Mouse (Mus musculus): ENCODE measurements around the gene Otulin. TPM values are rescaled to one million over a fixed set of nuclear protein-coding genes. Genes with fewer than 3 reads are reported as not detected.

Otulin gene
- polyA plus RNA-seq, 1 experiment = 100 TPM

GRCm38 (mm10) chr15:27659143-27659542, 28.6 kb upstream of the Otulin start:
- Histone ChIP-seq H3K4me1 (ENCODE audit: control insufficient read depth, insufficient read depth, low read length) (peaks cover 24% of the 10 kb centered on the region), H3K4me3 (ENCODE audit: insufficient read depth, low read length) (no peak overlapping the region), H3K27ac (ENCODE audit: insufficient read depth, low read depth, low read length) (no peak overlapping the region)
- no peak for TF ChIP-seq POLR2A (IDR thresholded peaks at IDR 0.05; ENCODE audit: borderline replicate concordance, low read depth, low read length)
- no peak for TF ChIP-seq CTCF (IDR thresholded peaks at IDR 0.05; ENCODE audit: low read depth, low read length)

DNA sequence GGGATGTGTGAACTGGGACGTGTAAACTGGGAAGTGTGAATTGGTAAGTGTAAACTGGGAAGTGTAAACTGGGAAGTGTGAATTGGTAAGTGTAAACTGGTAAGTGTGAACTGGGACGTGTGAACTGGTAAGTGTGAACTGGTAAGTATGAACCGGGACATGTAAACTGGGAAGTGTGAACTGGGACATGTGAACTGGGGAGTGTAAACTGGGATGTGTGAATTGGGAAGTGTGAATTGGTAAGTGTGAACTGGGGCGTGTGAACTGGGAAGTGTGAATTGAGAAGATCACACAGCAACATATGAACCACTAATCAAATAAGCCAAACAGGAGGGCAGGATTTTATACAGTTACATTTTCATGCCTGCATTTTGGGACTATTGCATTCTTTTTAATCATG, 27.9 kb upstream of the Otulin start:
- no peak for TF ChIP-seq CTCF (IDR thresholded peaks at IDR 0.05; ENCODE audit: low read depth, low read length)
- TF ChIP-seq POLR2A (IDR thresholded peaks at IDR 0.05; ENCODE audit: borderline replicate concordance, low read depth, low read length) = no peak
- Histone ChIP-seq H3K4me1 (ENCODE audit: control insufficient read depth, insufficient read depth, low read length) (peaks cover 18% of the 10 kb centered on the region), H3K4me3 (ENCODE audit: insufficient read depth, low read length) (no peak overlapping the region)

DNA sequence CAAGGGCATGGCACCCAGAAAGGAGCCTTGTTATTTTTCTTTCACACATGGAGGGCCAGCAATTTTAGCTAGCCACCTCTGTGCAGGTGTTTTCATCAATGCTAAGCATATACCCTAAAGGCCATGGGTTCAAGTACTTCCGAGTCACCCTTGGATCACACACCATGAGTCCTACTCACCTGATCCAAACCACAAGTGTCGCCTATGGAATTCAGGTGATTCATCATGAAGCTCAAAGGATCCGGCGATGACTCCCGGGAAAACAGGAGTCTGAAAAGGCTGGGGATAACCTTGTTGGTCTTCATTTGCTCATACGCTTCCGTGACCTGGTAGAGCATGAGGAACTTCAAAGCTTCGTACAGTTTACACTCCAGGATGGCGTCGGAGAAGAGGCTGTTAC, 27.4 kb upstream of the Otulin start:
- Histone ChIP-seq H3K4me3 (ENCODE audit: insufficient read depth, low read length) (no peak overlapping the region), H3K4me1 (ENCODE audit: control insufficient read depth, insufficient read depth, low read length) (peaks cover 13% of the 10 kb centered on the region), H3K27ac (ENCODE audit: insufficient read depth, low read depth, low read length) (no peak overlapping the region)
- TF ChIP-seq POLR2A (IDR thresholded peaks at IDR 0.05; ENCODE audit: borderline replicate concordance, low read depth, low read length) = no peak
- no peak for TF ChIP-seq CTCF (IDR thresholded peaks at IDR 0.05; ENCODE audit: low read depth, low read length)

More for the DNA sequence above, 27.9 kb upstream of the Otulin start:
- H3K27ac ChIP-seq (ENCODE audit: insufficient read depth, low read depth, low read length) = no peak overlapping the region

- Histone ChIP-seq H3K27ac (ENCODE audit: insufficient read depth, low read depth, low read length) (no peak overlapping the region), H3K4me3 (ENCODE audit: insufficient read depth, low read length) (no peak overlapping the region), H3K4me1 (ENCODE audit: control insufficient read depth, insufficient read depth, low read length) (peaks cover 2% of the 10 kb centered on the region)
- no peak for TF ChIP-seq CTCF (IDR thresholded peaks at IDR 0.05; ENCODE audit: low read depth, low read length)
- TF ChIP-seq POLR2A (IDR thresholded peaks at IDR 0.05; ENCODE audit: borderline replicate concordance, low read depth, low read length) = no peak
These were observed 26.1 kb upstream of the Otulin start for GRCm38 (mm10) chr15:27656626-27657025.

GRCm38 (mm10) chr15:27655015-27655414, 24.5 kb upstream of the Otulin start:
- TF ChIP-seq CTCF (IDR thresholded peaks at IDR 0.05; ENCODE audit: low read depth, low read length) (no peak), POLR2A (IDR thresholded peaks at IDR 0.05; ENCODE audit: borderline replicate concordance, low read depth, low read length) (no peak)
- Histone ChIP-seq H3K27ac (ENCODE audit: insufficient read depth, low read depth, low read length) (no peak overlapping the region), H3K4me1 (ENCODE audit: control insufficient read depth, insufficient read depth, low read length) (no peaks in the 10 kb centered on the region), H3K4me3 (ENCODE audit: insufficient read depth, low read length) (no peak overlapping the region)

DNA sequence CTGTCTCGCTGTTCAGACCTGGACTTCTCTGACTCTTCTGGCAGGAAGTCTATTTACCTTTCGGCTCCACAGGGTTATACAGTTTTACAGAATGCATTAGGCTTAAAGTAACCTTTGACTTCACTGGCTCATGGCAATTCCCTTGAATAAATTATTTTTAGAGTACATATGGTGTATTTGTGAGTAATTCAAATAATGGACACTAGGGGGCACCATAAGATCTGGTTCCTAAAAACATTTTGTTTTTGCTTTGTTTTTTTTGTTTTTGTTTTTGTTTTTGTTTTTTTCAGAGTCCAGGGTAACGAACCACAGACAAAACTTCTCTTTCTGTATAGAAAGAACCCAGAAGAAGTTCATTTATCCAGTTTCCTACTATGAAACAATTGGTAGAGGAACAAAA, 17.2 kb upstream of the Otulin start:
- no peak overlapping the region for H3K4me3 ChIP-seq (ENCODE audit: insufficient read depth, low read length)
- no peak for TF ChIP-seq POLR2A (IDR thresholded peaks at IDR 0.05; ENCODE audit: borderline replicate concordance, low read depth, low read length)
- TF ChIP-seq CTCF (IDR thresholded peaks at IDR 0.05; ENCODE audit: low read depth, low read length) = no peak
- no peak overlapping the region for H3K27ac ChIP-seq (ENCODE audit: insufficient read depth, low read depth, low read length)
- H3K4me1 ChIP-seq (ENCODE audit: control insufficient read depth, insufficient read depth, low read length) = no peaks in the 10 kb centered on the region

DNA sequence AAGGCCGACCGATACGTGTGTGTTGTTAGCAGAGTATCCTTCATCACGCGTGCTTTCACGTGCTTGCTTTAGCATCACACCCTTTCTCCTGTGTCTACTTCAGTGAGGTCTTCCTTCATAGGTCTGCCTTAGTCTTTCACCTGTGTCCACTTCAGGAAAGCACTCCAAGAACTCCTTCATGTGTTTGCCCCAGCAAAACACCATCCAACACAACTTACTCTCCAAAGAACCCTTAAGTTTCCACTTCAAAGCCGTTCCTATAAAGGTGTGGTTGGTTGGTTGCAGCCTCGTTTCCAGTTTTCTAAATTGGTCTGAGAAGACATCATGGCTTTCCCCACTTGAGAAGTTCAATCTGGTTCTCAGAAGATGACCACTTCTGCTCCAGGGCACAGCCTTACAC, 16.2 kb upstream of the Otulin start:
- H3K4me3 ChIP-seq (ENCODE audit: insufficient read depth, low read length) = no peak overlapping the region
- H3K27ac ChIP-seq (ENCODE audit: insufficient read depth, low read depth, low read length) = no peak overlapping the region
- no peak for TF ChIP-seq POLR2A (IDR thresholded peaks at IDR 0.05; ENCODE audit: borderline replicate concordance, low read depth, low read length)
- no peak for TF ChIP-seq CTCF (IDR thresholded peaks at IDR 0.05; ENCODE audit: low read depth, low read length)
- H3K4me1 ChIP-seq (ENCODE audit: control insufficient read depth, insufficient read depth, low read length) = no peaks in the 10 kb centered on the region

GRCm38 (mm10) chr15:27645250-27645649, 14.8 kb upstream of the Otulin start:
- Histone ChIP-seq H3K4me1 (ENCODE audit: control insufficient read depth, insufficient read depth, low read length) (no peaks in the 10 kb centered on the region), H3K4me3 (ENCODE audit: insufficient read depth, low read length) (no peak overlapping the region), H3K27ac (ENCODE audit: insufficient read depth, low read depth, low read length) (no peak overlapping the region)
- no peak for TF ChIP-seq POLR2A (IDR thresholded peaks at IDR 0.05; ENCODE audit: borderline replicate concordance, low read depth, low read length)
- TF ChIP-seq CTCF (IDR thresholded peaks at IDR 0.05; ENCODE audit: low read depth, low read length) = no peak

DNA sequence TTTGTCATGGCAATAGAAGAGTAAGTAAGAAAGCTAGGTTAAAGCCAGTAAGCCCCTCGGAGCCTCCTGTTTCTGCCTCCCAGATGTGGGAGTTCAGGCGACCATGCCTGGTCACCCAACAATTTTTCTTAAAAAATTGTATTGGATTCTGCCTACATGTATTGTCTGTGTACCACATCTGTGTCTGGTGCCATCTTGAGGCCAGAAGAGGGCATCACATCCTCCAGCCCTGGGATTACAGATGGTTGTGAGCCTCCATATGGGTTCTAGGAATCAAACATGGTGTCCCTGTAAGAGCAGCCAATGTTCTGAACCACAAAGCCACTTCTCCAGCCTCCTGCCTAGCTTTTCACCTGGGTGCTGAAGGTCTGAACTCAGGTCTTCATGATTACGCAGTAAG, 12.4 kb upstream of the Otulin start:
- Histone ChIP-seq H3K4me1 (ENCODE audit: control insufficient read depth, insufficient read depth, low read length) (no peaks in the 10 kb centered on the region), H3K27ac (ENCODE audit: insufficient read depth, low read depth, low read length) (no peak overlapping the region), H3K4me3 (ENCODE audit: insufficient read depth, low read length) (no peak overlapping the region)
- no peak for TF ChIP-seq POLR2A (IDR thresholded peaks at IDR 0.05; ENCODE audit: borderline replicate concordance, low read depth, low read length)
- TF ChIP-seq CTCF (IDR thresholded peaks at IDR 0.05; ENCODE audit: low read depth, low read length) = peak; percentile 76

- Histone ChIP-seq H3K27ac (ENCODE audit: insufficient read depth, low read depth, low read length) (no peak overlapping the region), H3K4me3 (ENCODE audit: insufficient read depth, low read length) (no peak overlapping the region), H3K4me1 (ENCODE audit: control insufficient read depth, insufficient read depth, low read length) (no peaks in the 10 kb centered on the region)
- TF ChIP-seq CTCF (IDR thresholded peaks at IDR 0.05; ENCODE audit: low read depth, low read length) (no peak), POLR2A (IDR thresholded peaks at IDR 0.05; ENCODE audit: borderline replicate concordance, low read depth, low read length) (no peak)
These were observed 10.7 kb upstream of the Otulin start for GRCm38 (mm10) chr15:27641171-27641570.
